Mouse (Mus musculus): ENCODE measurements around the gene Sik1. TPM values are rescaled to one million over a fixed set of nuclear protein-coding genes. Genes with fewer than 3 reads are reported as not detected.
A peak's percentile ranks its signal among the peaks of the same experiment; 100 is the strongest.

Sik1 gene
- polyA plus RNA-seq (2014; fragmentation: Nextera tagmentation; extraction: Ambion mirVana): 10.4 and 11.2 TPM in 2 replicates

- no peaks in the 10 kb centered on the region for H3K27me3 ChIP-seq (replicated peaks; ENCODE audit: control insufficient read depth, insufficient read depth, low read length)
- H3K27ac ChIP-seq (ENCODE audit: low read depth, low read length): peak within 1 kb of the TSS; percentile 59
- H3K4me3 ChIP-seq (ENCODE audit: low read depth, low read length): peak within 1 kb of the TSS; percentile 89
- H3K9me3 ChIP-seq (ENCODE audit: control insufficient read depth, low read length): no peaks in the 10 kb centered on the region
- peak within 1 kb of the TSS; percentile 97 for H3K9ac ChIP-seq (ENCODE audit: low read depth, low read length)
- under 1% methylated on average over 66 of the region's 92 CpGs for WGBS
- peak; percentile 94 for ATAC-seq (replicated peaks; ENCODE audit: low FRiP score)
- peaks cover 3% of the 10 kb centered on the region for H3K36me3 ChIP-seq (ENCODE audit: control insufficient read depth, insufficient read depth, low read length)
- peak; percentile 95 for DNase-seq (ENCODE audit: low spot score)
- H3K4me2 ChIP-seq: peak within 1 kb of the TSS; percentile 90
- peaks cover 34% of the 10 kb centered on the region for H3K4me1 ChIP-seq (replicated peaks; ENCODE audit: control insufficient read depth, insufficient read depth, low read length)
Measured at GRCm38 (mm10) chr17:31855597-31856518, at the start of gene Sik1. Gene Sik1, minus strand, starts transcription at chr17:31855804.

GRCm38 (mm10) chr17:31905201-31905790 is 49.7 kb upstream of the Sik1 start:
- Histone ChIP-seq H3K27me3 (replicated peaks; ENCODE audit: control insufficient read depth, insufficient read depth, low read length) (no peaks in the 10 kb centered on the region; the same call in 1 of the 2 replicates), H3K9ac (ENCODE audit: low read depth, low read length) (no peak overlapping the region), H3K9me3 (ENCODE audit: control insufficient read depth, low read length) (no peaks in the 10 kb centered on the region), H3K36me3 (ENCODE audit: control insufficient read depth, insufficient read depth, low read length) (no peaks in the 10 kb centered on the region), H3K4me1 (replicated peaks; ENCODE audit: control insufficient read depth, insufficient read depth, low read length) (peaks cover 17% of the 10 kb centered on the region), H3K4me2 (no peak overlapping the region), H3K27ac (ENCODE audit: low read depth, low read length) (peak overlapping the region; percentile 68), H3K4me3 (ENCODE audit: low read depth, low read length) (no peak overlapping the region)
- WGBS: 71% methylated on average over 9 of the region's 9 CpGs
- no peak for ATAC-seq (replicated peaks; ENCODE audit: low FRiP score)
- no peak for DNase-seq (ENCODE audit: low spot score)

- ATAC-seq (replicated peaks; ENCODE audit: low FRiP score): no peak
- peaks cover 17% of the 10 kb centered on the region for H3K4me1 ChIP-seq (replicated peaks; ENCODE audit: control insufficient read depth, insufficient read depth, low read length)
- no peaks in the 10 kb centered on the region for H3K36me3 ChIP-seq (ENCODE audit: control insufficient read depth, insufficient read depth, low read length)
- no peak for DNase-seq (ENCODE audit: low spot score)
- H3K4me3 ChIP-seq (ENCODE audit: low read depth, low read length): no peak overlapping the region
- H3K4me2 ChIP-seq: no peak overlapping the region
- WGBS: 84% methylated on average over 7 of the region's 7 CpGs
- H3K27me3 ChIP-seq (replicated peaks; ENCODE audit: control insufficient read depth, insufficient read depth, low read length): no peaks in the 10 kb centered on the region; the same call in 1 of the 2 replicates
- H3K27ac ChIP-seq (ENCODE audit: low read depth, low read length): no peak overlapping the region
- H3K9ac ChIP-seq (ENCODE audit: low read depth, low read length): no peak overlapping the region
- H3K9me3 ChIP-seq (ENCODE audit: control insufficient read depth, low read length): no peaks in the 10 kb centered on the region
Measured at GRCm38 (mm10) chr17:31904036-31904435, 48.4 kb upstream of the Sik1 start.

- Histone ChIP-seq H3K4me1 (replicated peaks; ENCODE audit: control insufficient read depth, insufficient read depth, low read length) (peaks cover 17% of the 10 kb centered on the region), H3K36me3 (ENCODE audit: control insufficient read depth, insufficient read depth, low read length) (no peaks in the 10 kb centered on the region)
- WGBS: 66% methylated on average over 3 of the region's 3 CpGs
Measured at GRCm38 (mm10) chr17:31902630-31903198, 47.1 kb upstream of the Sik1 start.

GRCm38 (mm10) chr17:31901461-31902204 is 46.0 kb upstream of the Sik1 start:
- no peaks in the 10 kb centered on the region for H3K27me3 ChIP-seq (replicated peaks; ENCODE audit: control insufficient read depth, insufficient read depth, low read length)
- no peak overlapping the region for H3K9ac ChIP-seq (ENCODE audit: low read depth, low read length)
- H3K36me3 ChIP-seq (ENCODE audit: control insufficient read depth, insufficient read depth, low read length): no peaks in the 10 kb centered on the region
- peak overlapping the region; percentile 35; the same call in 1 of the 2 replicates for H3K27ac ChIP-seq (ENCODE audit: low read depth, low read length)
- H3K4me2 ChIP-seq: peak overlapping the region; percentile 30
- no peak for DNase-seq (ENCODE audit: low spot score)
- no peak for ATAC-seq (replicated peaks; ENCODE audit: low FRiP score)
- no peak overlapping the region for H3K4me3 ChIP-seq (ENCODE audit: low read depth, low read length)
- peaks cover 17% of the 10 kb centered on the region for H3K4me1 ChIP-seq (replicated peaks; ENCODE audit: control insufficient read depth, insufficient read depth, low read length)
- no peaks in the 10 kb centered on the region for H3K9me3 ChIP-seq (ENCODE audit: control insufficient read depth, low read length)
- 36% methylated on average over 11 of the region's 11 CpGs for WGBS

More at GRCm38 (mm10) chr17:31902630-31903198, 47.1 kb upstream of the Sik1 start:
- Histone ChIP-seq H3K27me3 (replicated peaks; ENCODE audit: control insufficient read depth, insufficient read depth, low read length) (no peaks in the 10 kb centered on the region), H3K9me3 (ENCODE audit: control insufficient read depth, low read length) (no peaks in the 10 kb centered on the region), H3K27ac (ENCODE audit: low read depth, low read length) (no peak overlapping the region; the same call in 1 of the 2 replicates), H3K9ac (ENCODE audit: low read depth, low read length) (no peak overlapping the region), H3K4me3 (ENCODE audit: low read depth, low read length) (no peak overlapping the region), H3K4me2 (no peak overlapping the region)
- DNase-seq (ENCODE audit: low spot score): no peak
- no peak for ATAC-seq (replicated peaks; ENCODE audit: low FRiP score)

GRCm38 (mm10) chr17:31898941-31899340 is 43.3 kb upstream of the Sik1 start:
- Histone ChIP-seq H3K9ac (ENCODE audit: low read depth, low read length) (no peak overlapping the region), H3K27me3 (replicated peaks; ENCODE audit: control insufficient read depth, insufficient read depth, low read length) (no peaks in the 10 kb centered on the region; the same call in 1 of the 2 replicates), H3K4me3 (ENCODE audit: low read depth, low read length) (no peak overlapping the region), H3K9me3 (ENCODE audit: control insufficient read depth, low read length) (no peaks in the 10 kb centered on the region), H3K4me2 (no peak overlapping the region), H3K27ac (ENCODE audit: low read depth, low read length) (no peak overlapping the region), H3K36me3 (ENCODE audit: control insufficient read depth, insufficient read depth, low read length) (no peaks in the 10 kb centered on the region), H3K4me1 (replicated peaks; ENCODE audit: control insufficient read depth, insufficient read depth, low read length) (peaks cover 17% of the 10 kb centered on the region)
- ATAC-seq (replicated peaks; ENCODE audit: low FRiP score) (no peak), DNase-seq (ENCODE audit: low spot score) (no peak)
- WGBS: 47% methylated on average over 5 of the region's 5 CpGs

GRCm38 (mm10) chr17:31897186-31897793 is 41.7 kb upstream of the Sik1 start:
- no peak overlapping the region for H3K27ac ChIP-seq (ENCODE audit: low read depth, low read length)
- WGBS: 78% methylated on average over 4 of the region's 4 CpGs
- peaks cover 18% of the 10 kb centered on the region for H3K4me1 ChIP-seq (replicated peaks; ENCODE audit: control insufficient read depth, insufficient read depth, low read length)

GRCm38 (mm10) chr17:31896751-31897150 is 41.1 kb upstream of the Sik1 start:
- Histone ChIP-seq H3K9ac (ENCODE audit: low read depth, low read length) (no peak overlapping the region), H3K9me3 (ENCODE audit: control insufficient read depth, low read length) (no peaks in the 10 kb centered on the region), H3K36me3 (ENCODE audit: control insufficient read depth, insufficient read depth, low read length) (no peaks in the 10 kb centered on the region), H3K4me2 (no peak overlapping the region), H3K4me3 (ENCODE audit: low read depth, low read length) (no peak overlapping the region), H3K27me3 (replicated peaks; ENCODE audit: control insufficient read depth, insufficient read depth, low read length) (no peaks in the 10 kb centered on the region; the same call in 1 of the 2 replicates), H3K27ac (ENCODE audit: low read depth, low read length) (no peak overlapping the region), H3K4me1 (replicated peaks; ENCODE audit: control insufficient read depth, insufficient read depth, low read length) (peaks cover 13% of the 10 kb centered on the region)
- WGBS: 52% methylated on average over 3 of the region's 3 CpGs
- ATAC-seq (replicated peaks; ENCODE audit: low FRiP score): no peak
- no peak for DNase-seq (ENCODE audit: low spot score)

More at GRCm38 (mm10) chr17:31897186-31897793, 41.7 kb upstream of the Sik1 start:
- Histone ChIP-seq H3K9me3 (ENCODE audit: control insufficient read depth, low read length) (no peaks in the 10 kb centered on the region), H3K9ac (ENCODE audit: low read depth, low read length) (no peak overlapping the region), H3K4me3 (ENCODE audit: low read depth, low read length) (no peak overlapping the region), H3K27me3 (replicated peaks; ENCODE audit: control insufficient read depth, insufficient read depth, low read length) (no peaks in the 10 kb centered on the region; the same call in 1 of the 2 replicates), H3K36me3 (ENCODE audit: control insufficient read depth, insufficient read depth, low read length) (no peaks in the 10 kb centered on the region), H3K4me2 (no peak overlapping the region)
- ATAC-seq (replicated peaks; ENCODE audit: low FRiP score): no peak
- DNase-seq (ENCODE audit: low spot score): no peak
